Mouse (Mus musculus) E14TG2a.4 (cell line): Measurements from ENCODE around the gene Phb2.
"Not testable (repeated sequence)": the region's sequence is repeated elsewhere in the genome, so short reads cannot be mapped to it uniquely, and the experiment has no call there.

ENCODE experiments used
- CTCF ChIP-seq: conservative IDR thresholded peaks from 2 replicates; pipeline ENCODE4 v1.5.1; 2014; ENCODE audit warnings: low read length
- NANOG ChIP-seq: IDR thresholded peaks from 2 replicates; pipeline ENCODE4 v1.6.1; 2014; ENCODE audit warnings: borderline replicate concordance, low read length, mixed read lengths

- TF ChIP-seq NANOG, CTCF: not testable (repeated sequence)
These were observed 29.8 kb upstream of the Phb2 start for GRCm38 (mm10) chr6:124682291-124682690.
